Mouse (Mus musculus): ENCODE data around the gene Capn1.

DNA sequence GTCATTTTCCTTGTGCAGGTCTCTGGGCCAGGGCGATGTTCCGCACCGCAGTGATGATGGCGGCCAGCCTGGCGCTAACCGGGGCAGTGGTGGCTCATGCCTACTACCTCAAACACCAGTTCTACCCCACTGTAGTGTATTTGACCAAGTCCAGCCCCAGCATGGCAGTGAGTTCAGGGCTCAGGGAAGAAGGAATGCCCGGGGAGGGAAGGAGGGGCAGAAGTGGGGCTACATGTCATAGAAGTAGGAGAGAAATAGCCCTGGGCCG, 32.1 kb upstream of the Capn1 start:
- TF ChIP-seq EP300 (IDR thresholded peaks at IDR 0.05; ENCODE audit: low read depth) (no peak), CTCF (IDR thresholded peaks at IDR 0.05; ENCODE audit: low read depth) (no peak)
